Mouse (Mus musculus): Measurements from ENCODE around the gene Fstl3. TPM values are rescaled to one million over a fixed set of nuclear protein-coding genes. Genes with fewer than 3 reads are reported as not detected.

Fstl3 gene
- 1 to 10 TPM; 4.5 to 5.9 TPM for total RNA-seq (2023)

GRCm38 (mm10) chr10:79777103-79777531, at the start of gene Fstl3:
TSS of gene Fstl3 (plus strand) at chr10:79777272.

GRCm38 (mm10) chr10:79745898-79746773, 30.9 kb upstream of the Fstl3 start, which contains the start of gene Polrmt:
TSS of gene Polrmt (minus strand) at chr10:79746581.

GRCm38 (mm10) chr10:79754856-79755516, 22.1 kb upstream of the Fstl3 start, which contains the start of gene Fgf22:
TSS of gene Fgf22 (plus strand) at chr10:79755076.

GRCm38 (mm10) chr10:79766508-79767325, 10.4 kb upstream of the Fstl3 start, which contains the start of gene Rnf126:
TSS of gene Rnf126 (minus strand) at chr10:79766952.

GRCm38 (mm10) chr10:79790861-79791260, 13.8 kb downstream of the Fstl3 start, which contains the start of gene Prss57:
TSS of gene Prss57 (minus strand) at chr10:79790961.

GRCm38 (mm10) chr10:79793051-79793737, 16.1 kb downstream of the Fstl3 start, which contains the start of gene Palm:
TSS of gene Palm (plus strand) at chr10:79793572.

GRCm38 (mm10) chr10:79820782-79821181, 43.7 kb downstream of the Fstl3 start, which contains the start of gene Misp:
TSS of gene Misp (plus strand) at chr10:79820989.

Other genes starting within 250 kb of the Fstl3 start
- 1 to 10 TPM; 3.7 to 5.2 TPM for gene Plpp2, start 243.5 kb upstream of the Fstl3 start, total RNA-seq (2023)
- gene Mier2, start 222.1 kb upstream of the Fstl3 start, total RNA-seq (2023) = 1 to 10 TPM; 9.0 to 9.9 TPM
- not detected for gene Theg, start 189.9 kb upstream of the Fstl3 start, total RNA-seq (2023)
- gene C2cd4c, start 163.2 kb upstream of the Fstl3 start, total RNA-seq (2023) = not detected
- not detected for gene Shc2, start 139.4 kb upstream of the Fstl3 start, total RNA-seq (2023)
- gene Odf3l2, start 131.5 kb upstream of the Fstl3 start, total RNA-seq (2023) = not detected
- not detected for gene Madcam1, start 112.7 kb upstream of the Fstl3 start, total RNA-seq (2023)
- 10 to 100 TPM; 20.1 to 26.2 TPM for gene Tpgs1, start 107.9 kb upstream of the Fstl3 start, total RNA-seq (2023)
- 10 to 100 TPM; 66.7 to 77.6 TPM for gene Cdc34, start 95.1 kb upstream of the Fstl3 start, total RNA-seq (2023)
- gene Gzmm, start 88.3 kb upstream of the Fstl3 start, total RNA-seq (2023) = 1 to 10 TPM; 1.1 to 1.2 TPM
- 100 to 1,000 TPM; 117 to 123 TPM for gene Bsg, start 72.8 kb upstream of the Fstl3 start, total RNA-seq (2023)
- under 1 TPM; 0.11 to 0.18 TPM for gene Hcn2, start 60.6 kb upstream of the Fstl3 start, total RNA-seq (2023)
- 10 to 100 TPM; 13.7 to 15.0 TPM for gene Polrmt, start 30.7 kb upstream of the Fstl3 start, total RNA-seq (2023)
- gene Fgf22, start 22.2 kb upstream of the Fstl3 start, total RNA-seq (2023) = not detected
- gene Rnf126, start 10.3 kb upstream of the Fstl3 start, total RNA-seq (2023) = 10 to 100 TPM; 25.1 to 26.7 TPM
- 10 to 100 TPM; 13.6 to 18.0 TPM for gene Prss57, start 13.7 kb downstream of the Fstl3 start, total RNA-seq (2023)
- 100 to 1,000 TPM; 124 to 129 TPM for gene Palm, start 16.3 kb downstream of the Fstl3 start, total RNA-seq (2023)
- under 1 TPM; 0.46 to 0.51 TPM for gene Misp, start 43.7 kb downstream of the Fstl3 start, total RNA-seq (2023)
- gene Ptbp1, start 77.2 kb downstream of the Fstl3 start, total RNA-seq (2023) = 100 to 1,000 TPM; 267 to 286 TPM
- gene Prtn3, start 97.2 kb downstream of the Fstl3 start, total RNA-seq (2023) = 100 to 1,000 TPM; 466 to 531 TPM
- 10 to 100 TPM; 20.7 to 23.9 TPM for gene Plppr3, start 97.4 kb downstream of the Fstl3 start, total RNA-seq (2023)
- gene Elane, start 109.0 kb downstream of the Fstl3 start, total RNA-seq (2023) = 100 to 1,000 TPM; 527 to 568 TPM
- not detected for gene Cfd, start 113.6 kb downstream of the Fstl3 start, total RNA-seq (2023)
- gene Med16, start 131.7 kb downstream of the Fstl3 start, total RNA-seq (2023) = 10 to 100 TPM; 32.8 to 40.7 TPM
- gene Gm26602, start 133.6 kb downstream of the Fstl3 start, total RNA-seq (2023) = not detected
- gene Kiss1r, start 139.7 kb downstream of the Fstl3 start, total RNA-seq (2023) = 1 to 10 TPM; 5.0 to 5.4 TPM
- 100 to 1,000 TPM; 488 to 566 TPM for gene R3hdm4, start 143.9 kb downstream of the Fstl3 start, total RNA-seq (2023)
- gene Arid3a, start 149.8 kb downstream of the Fstl3 start, total RNA-seq (2023) = 100 to 1,000 TPM; 187 to 197 TPM
- 10 to 100 TPM in 1 of 2 experiments, 1 to 10 TPM in 1; 9.9 to 13.2 TPM for gene Wdr18, start 182.9 kb downstream of the Fstl3 start, total RNA-seq (2023)
- gene Grin3b, start 193.4 kb downstream of the Fstl3 start, total RNA-seq (2023) = under 1 TPM in 1 of 2 experiments, not detected in 1; 0.26 TPM
- 10 to 100 TPM; 68.0 to 69.4 TPM for gene Tmem259, start 207.1 kb downstream of the Fstl3 start, total RNA-seq (2023)
- 100 to 1,000 TPM; 543 to 593 TPM for gene Cnn2, start 211.3 kb downstream of the Fstl3 start, total RNA-seq (2023)
- 100 to 1,000 TPM; 110 to 111 TPM for gene Abca7, start 219.2 kb downstream of the Fstl3 start, total RNA-seq (2023)
- 100 to 1,000 TPM; 428 to 464 TPM for gene Arhgap45, start 239.4 kb downstream of the Fstl3 start, total RNA-seq (2023)

Measured in neutrophil, adult 59 days (primary cell).